Mouse (Mus musculus): Measurements from ENCODE around the gene Sgsm3.
"Not testable (repeated sequence)": the region's sequence is repeated elsewhere in the genome, so short reads cannot be mapped to it uniquely, and the experiment has no call there.

The Sgsm3 gene

GRCm38 (mm10) chr15:80977620-80978334 is at the start of gene Sgsm3:
Gene Sgsm3 (plus strand): TSS chr15:80977765.
- DNase-seq (ENCODE audit: low read depth, low spot score) = peak; percentile 83

GRCm38 (mm10) chr15:80928811-80929355 is 48.7 kb upstream of the Sgsm3 start:
- no peak for DNase-seq (ENCODE audit: low read depth, low spot score)

- peak; percentile 77 for DNase-seq (ENCODE audit: low read depth, low spot score)
Measured at GRCm38 (mm10) chr15:80930048-80930571, 47.5 kb upstream of the Sgsm3 start.

- not testable (repeated sequence) for DNase-seq (ENCODE audit: low read depth, low spot score)
Measured at GRCm38 (mm10) chr15:80930676-80931320, 46.8 kb upstream of the Sgsm3 start.

GRCm38 (mm10) chr15:80931345-80931960 is 46.1 kb upstream of the Sgsm3 start:
- no peak for DNase-seq (ENCODE audit: low read depth, low spot score)

- DNase-seq (ENCODE audit: low read depth, low spot score) = no peak
Measured at GRCm38 (mm10) chr15:80934841-80935240, 42.7 kb upstream of the Sgsm3 start.

- no peak for DNase-seq (ENCODE audit: low read depth, low spot score)
Measured at GRCm38 (mm10) chr15:80936686-80937085, 40.9 kb upstream of the Sgsm3 start.

- DNase-seq (ENCODE audit: low read depth, low spot score) = no peak
Measured at GRCm38 (mm10) chr15:80938615-80939014, 39.0 kb upstream of the Sgsm3 start.

- no peak for DNase-seq (ENCODE audit: low read depth, low spot score)
Measured at GRCm38 (mm10) chr15:80939401-80939800, 38.2 kb upstream of the Sgsm3 start.

- no peak for DNase-seq (ENCODE audit: low read depth, low spot score)
Measured at GRCm38 (mm10) chr15:80941468-80942040, 36.0 kb upstream of the Sgsm3 start.

GRCm38 (mm10) chr15:80945851-80946250 is 31.7 kb upstream of the Sgsm3 start:
- no peak for DNase-seq (ENCODE audit: low read depth, low spot score)

GRCm38 (mm10) chr15:80948145-80949135 is 29.1 kb upstream of the Sgsm3 start, which contains the start of gene Adsl:
Gene Adsl (plus strand): TSS chr15:80948490.
- peak; percentile 86 for DNase-seq (ENCODE audit: low read depth, low spot score)

GRCm38 (mm10) chr15:80949431-80949830 is 28.1 kb upstream of the Sgsm3 start:
- no peak for DNase-seq (ENCODE audit: low read depth, low spot score)

GRCm38 (mm10) chr15:80950055-80950454 is 27.5 kb upstream of the Sgsm3 start:
- no peak for DNase-seq (ENCODE audit: low read depth, low spot score)

- DNase-seq (ENCODE audit: low read depth, low spot score) = no peak
Measured at GRCm38 (mm10) chr15:80953971-80954370, 23.6 kb upstream of the Sgsm3 start.

- no peak for DNase-seq (ENCODE audit: low read depth, low spot score)
Measured at GRCm38 (mm10) chr15:80954861-80955260, 22.7 kb upstream of the Sgsm3 start.

- DNase-seq (ENCODE audit: low read depth, low spot score) = no peak
Measured at GRCm38 (mm10) chr15:80955836-80956438, 21.6 kb upstream of the Sgsm3 start.

GRCm38 (mm10) chr15:80969371-80969770 is 8.2 kb upstream of the Sgsm3 start:
- no peak for DNase-seq (ENCODE audit: low read depth, low spot score)

- peak; percentile 30 for DNase-seq (ENCODE audit: low read depth, low spot score)
Measured at GRCm38 (mm10) chr15:80974311-80974710, 3.3 kb upstream of the Sgsm3 start.

GRCm38 (mm10) chr15:80975666-80976065 is 1.9 kb upstream of the Sgsm3 start:
- no peak for DNase-seq (ENCODE audit: low read depth, low spot score)
